In the genomic region with DNA sequence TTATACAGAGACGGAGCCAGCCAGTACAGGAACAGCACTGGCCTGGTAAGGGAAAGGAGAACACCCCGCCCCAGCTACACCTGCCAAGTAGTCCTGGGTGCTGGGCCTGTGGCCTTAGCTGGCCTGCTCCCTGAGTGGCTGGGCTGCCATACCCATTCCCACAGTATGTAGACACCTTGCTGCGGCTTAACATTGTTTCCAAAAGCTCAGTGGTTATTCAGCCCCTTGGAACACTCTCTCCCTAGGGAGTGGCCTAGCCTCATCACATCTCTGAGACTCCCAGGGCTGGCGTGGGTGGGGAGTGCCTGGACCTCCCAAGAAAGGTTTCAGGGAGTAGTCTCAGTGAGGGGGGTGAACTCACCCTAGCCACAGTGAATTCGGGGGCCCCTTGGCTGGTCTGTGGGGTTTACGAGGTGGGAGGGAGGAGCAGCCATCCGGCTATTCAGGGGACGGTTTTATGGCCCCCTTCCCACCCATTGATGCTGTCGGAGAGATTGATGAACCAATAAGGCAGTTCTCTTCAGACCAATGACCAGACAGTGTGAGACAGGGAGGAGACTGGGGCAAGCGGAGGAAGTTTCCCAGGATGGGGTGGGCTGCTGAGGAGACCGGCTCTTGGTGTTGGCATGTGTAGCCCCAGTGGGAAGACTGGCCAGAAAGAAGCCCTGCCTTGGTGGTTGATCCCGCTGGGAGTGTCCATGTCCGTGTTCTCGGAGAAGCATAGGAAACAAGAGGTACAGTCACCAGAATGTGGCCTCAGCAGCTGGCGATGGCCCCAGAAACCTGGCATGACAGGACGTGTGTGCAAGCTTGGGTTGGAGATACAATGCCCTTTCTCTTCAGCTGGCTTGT, we compare ENCODE assay signal across 9 mouse cellular contexts.
A peak's percentile ranks its signal among the peaks of the same experiment; 100 is the strongest.
DNase-seq lines count a peak whose midpoint lies in the region; ATAC-seq lines count a peak whose summit lies in the region.
"Had no signal": no experiment of that assay in that cellular context is flagged by ENCODE, and none has a peak within 500 bp of the region (broad histone marks: within the 10 kb centered on the region; RNA-seq: fewer than 3 reads in every experiment).

No protein-coding gene starts in this region.

- H3K27ac ChIP-seq in neural tube, embryonic 11.5 days (ENCODE audit: low read depth, low read length) = peak overlapping the region; percentile 61
- no peak overlapping the region for H3K27ac ChIP-seq in heart, embryonic 12.5 days (ENCODE audit: poor library complexity, severe bottlenecking)
- H3K27ac ChIP-seq in lung, embryonic 16.5 days (ENCODE audit: low read length) = no peak overlapping the region; the same call in 1 of the 2 replicates

- DNase-seq in gastrocnemius, adult 18-20 months (ENCODE audit: low spot score) = peak; percentile 42
- DNase-seq in gastrocnemius, postnatal 36 days = no peak
- DNase-seq in neural tube, embryonic 11.5 days (ENCODE audit: low spot score) = peak; percentile 52
- DNase-seq in neural tube, embryonic 10.5 days (ENCODE audit: extremely low spot score, low spot score) = no peak
- DNase-seq in natural killer cell, adult 2 months (ENCODE audit: low spot score in 2 of 2) = no peak

- no peak overlapping the region for H3K9ac ChIP-seq in neural tube, embryonic 11.5 days (ENCODE audit: low read length)
- no peak overlapping the region for H3K9ac ChIP-seq in heart, embryonic 12.5 days
- H3K9ac ChIP-seq in lung, embryonic 16.5 days (ENCODE audit: low read length) = no peak overlapping the region

- ATAC-seq in neural tube, embryonic 11.5 days (ENCODE audit: insufficient read depth, low FRiP score, low TSS enrichment) = peak; percentile 84
- 0 out of 2 replicates have a peak, but pooled peaks have one; percentile 26 for ATAC-seq in heart, embryonic 12.5 days (ENCODE audit: insufficient number of reproducible peaks, low FRiP score)
- peak; percentile 27; the same call in 1 of the 2 replicates for ATAC-seq in lung, embryonic 16.5 days (ENCODE audit: low read depth)
- no peak for ATAC-seq in erythroid progenitor cell, adult 5-6 weeks (replicated peaks; ENCODE audit: low FRiP score, poor library complexity, severe bottlenecking)

- no peak overlapping the region for H3K4me3 ChIP-seq in neural tube, embryonic 11.5 days (ENCODE audit: low read depth, low read length)
- no peak overlapping the region for H3K4me3 ChIP-seq in heart, embryonic 12.5 days
- no peak overlapping the region for H3K4me3 ChIP-seq in lung, embryonic 16.5 days (ENCODE audit: low read length)
- H3K4me3 ChIP-seq: erythroblast, embryonic 14.5 days had no signal

- H3K9me3 ChIP-seq in neural tube, embryonic 11.5 days (ENCODE audit: control insufficient read depth, low read length) = no peaks in the 10 kb centered on the region
- H3K9me3 ChIP-seq in heart, embryonic 12.5 days (replicated peaks) = no peaks in the 10 kb centered on the region
- H3K9me3 ChIP-seq in lung, embryonic 16.5 days (ENCODE audit: control insufficient read depth, low read length) = no peaks in the 10 kb centered on the region

- intact Hi-C loops in gastrocnemius, postnatal 36 days (cut with DNase I) = no loop called here

- peaks cover 29% of the 10 kb centered on the region for H3K4me1 ChIP-seq in neural tube, embryonic 11.5 days (ENCODE audit: control insufficient read depth, insufficient read depth, low read length)
- peaks cover 23% of the 10 kb centered on the region for H3K4me1 ChIP-seq in heart, embryonic 12.5 days (replicated peaks)
- H3K4me1 ChIP-seq in lung, embryonic 16.5 days (replicated peaks; ENCODE audit: control insufficient read depth, insufficient read depth, low read length) = no peaks in the 10 kb centered on the region

- no peaks in the 10 kb centered on the region for H3K27me3 ChIP-seq in neural tube, embryonic 11.5 days (ENCODE audit: control insufficient read depth, insufficient read depth, low read length)
- H3K27me3 ChIP-seq in heart, embryonic 12.5 days (replicated peaks) = no peaks in the 10 kb centered on the region
- no peaks in the 10 kb centered on the region for H3K27me3 ChIP-seq in lung, embryonic 16.5 days (ENCODE audit: control insufficient read depth, insufficient read depth, low read depth, low read length)

- peaks cover 5% of the 10 kb centered on the region for H3K36me3 ChIP-seq in neural tube, embryonic 11.5 days (ENCODE audit: control insufficient read depth, insufficient read depth, low read length)
- peaks cover 67% of the 10 kb centered on the region for H3K36me3 ChIP-seq in heart, embryonic 12.5 days
- peaks cover 37% of the 10 kb centered on the region for H3K36me3 ChIP-seq in lung, embryonic 16.5 days (ENCODE audit: control insufficient read depth, insufficient read depth, low read length)

- 13% methylated on average over 16 of the region's 16 CpGs for WGBS in neural tube, embryonic 11.5 days
- WGBS in heart, embryonic 12.5 days = 83% methylated on average over 16 of the region's 16 CpGs
- 65% methylated on average over 16 of the region's 16 CpGs for WGBS in lung, embryonic 16.5 days

- H3K4me2 ChIP-seq in neural tube, embryonic 11.5 days (ENCODE audit: low read depth) = peak overlapping the region; percentile 25; the same call in 1 of the 2 replicates
- no peak overlapping the region for H3K4me2 ChIP-seq in heart, embryonic 12.5 days
- no peak overlapping the region for H3K4me2 ChIP-seq in lung, embryonic 16.5 days (ENCODE audit: low read depth, low read length)

Comparison
In these comparisons a context has a peak if more than half of its experiments do, and no peak if none do; other contexts are left out.
1. DNase-seq: peak in gastrocnemius, adult 18-20 months (single experiment) and neural tube, embryonic 11.5 days (single experiment); none in gastrocnemius, postnatal 36 days (0 of 2), neural tube, embryonic 10.5 days (single experiment) and natural killer cell, adult 2 months (0 of 2).